Mouse (Mus musculus): ENCODE results near the gene Vps33b. TPM values are rescaled to one million over a fixed set of nuclear protein-coding genes. Genes with fewer than 3 reads are reported as not detected.

Vps33b gene
- polyA plus RNA-seq, 1 experiment from 2014 or later, result 7.7 TPM

DNA sequence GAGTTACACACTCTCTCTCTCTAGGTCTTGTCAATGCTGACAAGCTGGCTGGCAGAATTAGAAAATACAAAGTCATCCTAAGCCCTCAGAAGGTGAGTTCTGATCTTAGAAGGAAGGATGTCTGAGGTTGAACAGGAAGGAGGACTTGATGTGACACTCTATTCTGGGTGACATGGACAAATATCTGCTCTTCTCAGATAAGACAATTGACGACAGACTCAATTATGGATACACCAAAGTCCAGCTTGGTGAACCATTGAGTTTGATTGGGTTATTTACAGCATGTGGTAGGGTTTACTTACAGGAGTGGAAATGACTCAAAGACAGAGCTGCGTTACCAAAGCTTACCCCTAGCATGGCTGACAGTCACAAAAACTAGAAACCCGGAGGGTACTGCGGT lies 6.9 kb downstream of the Vps33b start:
- Histone ChIP-seq H3K4me3 (ENCODE audit: low read depth, low read length) (no peak overlapping the region), H3K9ac (replicated peaks; ENCODE audit: low read length) (no peak overlapping the region), H3K27ac (replicated peaks; ENCODE audit: low read depth, low read length) (no peak overlapping the region), H3K27me3 (ENCODE audit: control insufficient read depth, insufficient read depth, low read length) (no peaks in the 10 kb centered on the region), H3K4me1 (ENCODE audit: control insufficient read depth, insufficient read depth, low read length) (no peaks in the 10 kb centered on the region), H3K9me3 (replicated peaks; ENCODE audit: control insufficient read depth, low read length) (peaks cover 5% of the 10 kb centered on the region; the same call in 1 of the 2 replicates), H3K36me3 (replicated peaks; ENCODE audit: control insufficient read depth, insufficient read depth, low read depth, low read length) (peaks cover 20% of the 10 kb centered on the region), H3K4me2 (ENCODE audit: low read depth, low read length) (no peak overlapping the region)
- 96% methylated on average over 4 of the region's 4 CpGs for WGBS
- ATAC-seq (replicated peaks; ENCODE audit: insufficient number of reproducible peaks, low FRiP score, low TSS enrichment, low read depth) (no peak), DNase-seq (ENCODE audit: low spot score) (no peak)

DNA sequence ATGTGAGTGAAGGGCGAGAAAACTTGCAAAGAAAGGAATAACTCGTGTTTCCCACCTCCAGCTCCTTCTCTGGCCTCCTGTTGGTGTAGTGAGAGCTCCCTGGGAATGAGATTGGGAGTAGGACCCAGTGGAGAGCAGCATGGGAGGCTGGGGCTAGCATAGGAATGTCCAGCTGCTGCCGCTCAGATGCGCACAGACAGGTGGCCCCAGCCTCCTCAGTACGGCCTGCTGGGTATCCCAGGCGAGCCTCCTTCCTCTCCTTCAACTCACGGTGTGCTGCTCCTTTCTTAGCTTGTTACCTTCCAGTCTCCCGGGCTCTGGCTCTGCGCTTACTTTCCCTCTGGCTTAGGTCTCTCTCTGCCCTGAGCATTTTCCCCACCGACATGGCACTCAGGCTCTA lies 10.6 kb downstream of the Vps33b start:
- Histone ChIP-seq H3K27ac (replicated peaks; ENCODE audit: low read depth, low read length) (no peak overlapping the region), H3K9ac (replicated peaks; ENCODE audit: low read length) (no peak overlapping the region), H3K36me3 (replicated peaks; ENCODE audit: control insufficient read depth, insufficient read depth, low read depth, low read length) (peaks cover 7% of the 10 kb centered on the region), H3K27me3 (ENCODE audit: control insufficient read depth, insufficient read depth, low read length) (no peaks in the 10 kb centered on the region), H3K4me1 (ENCODE audit: control insufficient read depth, insufficient read depth, low read length) (no peaks in the 10 kb centered on the region), H3K4me3 (ENCODE audit: low read depth, low read length) (no peak overlapping the region), H3K4me2 (ENCODE audit: low read depth, low read length) (no peak overlapping the region), H3K9me3 (replicated peaks; ENCODE audit: control insufficient read depth, low read length) (no peaks in the 10 kb centered on the region)
- ATAC-seq (replicated peaks; ENCODE audit: insufficient number of reproducible peaks, low FRiP score, low TSS enrichment, low read depth) (no peak), DNase-seq (ENCODE audit: low spot score) (no peak)
- WGBS, result 87% methylated on average over 10 of the region's 10 CpGs

DNA sequence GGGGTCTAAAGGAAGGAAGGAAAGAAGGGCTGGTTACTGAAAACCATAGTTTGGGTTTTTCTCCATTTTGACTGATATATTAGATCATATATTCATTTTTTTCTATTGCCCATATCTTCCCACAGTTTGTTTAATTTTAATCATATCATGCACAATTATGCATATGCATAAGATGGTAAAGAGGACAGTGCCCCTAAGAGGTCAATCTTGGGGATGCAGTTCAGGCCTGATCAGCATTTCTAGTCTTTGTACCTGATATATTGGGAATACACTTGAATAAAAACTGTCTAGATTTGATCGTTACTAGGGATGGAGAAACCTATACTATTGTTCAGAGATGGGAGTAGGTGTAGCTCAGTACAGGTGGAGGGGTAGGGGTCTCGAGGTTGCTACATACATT lies 11.5 kb downstream of the Vps33b start:
- H3K9me3 ChIP-seq (replicated peaks; ENCODE audit: control insufficient read depth, low read length), result no peaks in the 10 kb centered on the region
- no peak overlapping the region for H3K9ac ChIP-seq (replicated peaks; ENCODE audit: low read length)
- H3K27ac ChIP-seq (replicated peaks; ENCODE audit: low read depth, low read length), result no peak overlapping the region
- H3K4me2 ChIP-seq (ENCODE audit: low read depth, low read length), result no peak overlapping the region
- ATAC-seq (replicated peaks; ENCODE audit: insufficient number of reproducible peaks, low FRiP score, low TSS enrichment, low read depth), result no peak
- H3K4me1 ChIP-seq (ENCODE audit: control insufficient read depth, insufficient read depth, low read length), result no peaks in the 10 kb centered on the region
- WGBS, result 84% methylated on average over 2 of the region's 2 CpGs
- H3K4me3 ChIP-seq (ENCODE audit: low read depth, low read length), result no peak overlapping the region
- peaks cover 6% of the 10 kb centered on the region for H3K36me3 ChIP-seq (replicated peaks; ENCODE audit: control insufficient read depth, insufficient read depth, low read depth, low read length)
- DNase-seq (ENCODE audit: low spot score), result no peak
- H3K27me3 ChIP-seq (ENCODE audit: control insufficient read depth, insufficient read depth, low read length), result no peaks in the 10 kb centered on the region

DNA sequence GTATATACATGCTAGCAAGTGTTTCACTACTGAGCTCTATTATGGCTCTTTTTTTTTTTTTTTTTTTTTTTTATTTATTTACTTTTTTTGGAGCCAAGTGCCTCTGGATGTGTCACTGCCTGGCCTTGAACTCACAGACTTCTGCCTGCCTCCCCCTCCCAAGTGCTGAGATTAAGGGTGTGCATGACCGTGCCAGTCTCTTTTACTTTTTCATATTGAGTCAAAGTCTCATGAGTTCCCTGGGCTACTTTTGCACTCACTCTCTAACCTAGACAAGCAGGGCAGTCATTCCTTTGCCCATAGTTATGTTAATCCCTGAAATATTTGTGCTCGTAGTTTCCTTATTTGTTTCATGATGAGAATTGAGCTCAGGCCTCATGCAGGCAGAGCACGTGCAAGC lies 12.2 kb downstream of the Vps33b start:
- no peak for DNase-seq (ENCODE audit: low spot score)
- H3K36me3 ChIP-seq (replicated peaks; ENCODE audit: control insufficient read depth, insufficient read depth, low read depth, low read length), result peaks cover 3% of the 10 kb centered on the region; the same call in 1 of the 2 replicates
- no peaks in the 10 kb centered on the region for H3K4me1 ChIP-seq (ENCODE audit: control insufficient read depth, insufficient read depth, low read length)
- no peak overlapping the region for H3K4me2 ChIP-seq (ENCODE audit: low read depth, low read length)
- ATAC-seq (replicated peaks; ENCODE audit: insufficient number of reproducible peaks, low FRiP score, low TSS enrichment, low read depth), result no peak
- WGBS, result 83% methylated on average over 3 of the region's 3 CpGs
- H3K27me3 ChIP-seq (ENCODE audit: control insufficient read depth, insufficient read depth, low read length), result no peaks in the 10 kb centered on the region
- no peak overlapping the region for H3K27ac ChIP-seq (replicated peaks; ENCODE audit: low read depth, low read length)
- no peak overlapping the region for H3K4me3 ChIP-seq (ENCODE audit: low read depth, low read length)
- no peak overlapping the region for H3K9ac ChIP-seq (replicated peaks; ENCODE audit: low read length)
- H3K9me3 ChIP-seq (replicated peaks; ENCODE audit: control insufficient read depth, low read length), result no peaks in the 10 kb centered on the region

DNA sequence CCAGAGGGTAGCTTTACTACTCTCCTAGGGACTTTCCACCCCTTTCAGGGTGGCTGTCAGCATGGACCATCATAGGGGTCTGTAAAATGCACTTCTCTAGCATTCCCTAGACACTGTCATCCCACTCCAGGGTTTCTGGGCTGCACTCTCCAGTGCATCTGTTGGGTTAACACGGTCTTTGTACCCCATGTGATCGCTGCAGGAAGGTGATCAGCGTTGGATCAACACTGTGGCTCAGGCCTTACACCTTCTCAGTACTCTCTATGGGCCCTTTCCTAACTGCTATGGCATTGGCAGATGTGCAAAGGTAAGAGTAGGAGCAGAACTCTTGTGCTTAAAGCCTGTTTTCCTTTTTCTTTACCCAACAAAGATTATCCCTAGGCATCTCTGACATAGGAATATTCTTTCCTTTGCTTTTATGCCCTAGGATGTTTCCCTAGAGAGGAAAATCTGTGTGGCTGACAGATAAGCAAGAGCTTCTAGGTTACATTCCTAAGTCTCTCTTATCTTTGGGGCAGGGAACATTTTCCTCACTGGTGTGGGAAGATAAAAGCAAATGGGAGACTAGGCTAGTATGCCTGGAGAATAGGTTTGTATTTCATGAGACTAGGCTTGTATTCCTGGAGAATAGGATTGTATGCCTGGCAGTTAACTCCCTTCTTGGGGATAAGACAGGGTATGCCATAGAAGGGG lies 13.9 kb downstream of the Vps33b start:
- DNase-seq (ENCODE audit: low spot score), result no peak
- no peak overlapping the region for H3K9ac ChIP-seq (replicated peaks; ENCODE audit: low read length)
- no peaks in the 10 kb centered on the region for H3K27me3 ChIP-seq (ENCODE audit: control insufficient read depth, insufficient read depth, low read length)
- no peak for ATAC-seq (replicated peaks; ENCODE audit: insufficient number of reproducible peaks, low FRiP score, low TSS enrichment, low read depth)
- H3K4me2 ChIP-seq (ENCODE audit: low read depth, low read length), result no peak overlapping the region
- H3K4me3 ChIP-seq (ENCODE audit: low read depth, low read length), result no peak overlapping the region
- H3K4me1 ChIP-seq (ENCODE audit: control insufficient read depth, insufficient read depth, low read length), result no peaks in the 10 kb centered on the region
- peaks cover 3% of the 10 kb centered on the region; the same call in 1 of the 2 replicates for H3K36me3 ChIP-seq (replicated peaks; ENCODE audit: control insufficient read depth, insufficient read depth, low read depth, low read length)
- no peaks in the 10 kb centered on the region for H3K9me3 ChIP-seq (replicated peaks; ENCODE audit: control insufficient read depth, low read length)
- no peak overlapping the region for H3K27ac ChIP-seq (replicated peaks; ENCODE audit: low read depth, low read length)
- WGBS, result 79% methylated on average over 3 of the region's 3 CpGs

DNA sequence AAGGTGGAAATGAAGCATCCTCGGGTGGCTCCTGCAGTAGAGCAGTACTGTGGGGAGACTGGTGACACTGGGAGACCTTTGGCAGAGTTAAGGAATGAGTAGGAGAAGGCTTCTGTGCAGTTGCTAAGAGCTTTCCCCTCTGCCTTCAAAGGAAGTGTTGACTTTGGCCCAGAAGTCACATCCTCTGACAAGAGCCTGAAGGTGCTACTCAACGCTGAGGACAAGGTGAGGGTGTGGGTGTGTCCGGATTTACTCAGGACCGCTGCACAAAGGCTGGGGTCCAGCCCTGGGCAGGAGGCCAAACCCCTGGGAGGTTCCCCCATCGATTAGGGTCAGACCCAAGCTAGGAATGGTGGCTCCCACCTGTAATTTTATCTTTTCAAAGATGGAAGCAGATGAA lies 14.9 kb downstream of the Vps33b start:
- H3K4me3 ChIP-seq (ENCODE audit: low read depth, low read length), result no peak overlapping the region
- ATAC-seq (replicated peaks; ENCODE audit: insufficient number of reproducible peaks, low FRiP score, low TSS enrichment, low read depth) (no peak), DNase-seq (ENCODE audit: low spot score) (no peak)
- H3K27me3 ChIP-seq (ENCODE audit: control insufficient read depth, insufficient read depth, low read length), result no peaks in the 10 kb centered on the region
- no peak overlapping the region for H3K4me2 ChIP-seq (ENCODE audit: low read depth, low read length)
- H3K27ac ChIP-seq (replicated peaks; ENCODE audit: low read depth, low read length), result no peak overlapping the region
- WGBS, result 91% methylated on average over 5 of the region's 5 CpGs
- no peaks in the 10 kb centered on the region for H3K9me3 ChIP-seq (replicated peaks; ENCODE audit: control insufficient read depth, low read length)
- peaks cover 3% of the 10 kb centered on the region; the same call in 1 of the 2 replicates for H3K36me3 ChIP-seq (replicated peaks; ENCODE audit: control insufficient read depth, insufficient read depth, low read depth, low read length)
- H3K9ac ChIP-seq (replicated peaks; ENCODE audit: low read length), result no peak overlapping the region
- no peaks in the 10 kb centered on the region for H3K4me1 ChIP-seq (ENCODE audit: control insufficient read depth, insufficient read depth, low read length)

DNA sequence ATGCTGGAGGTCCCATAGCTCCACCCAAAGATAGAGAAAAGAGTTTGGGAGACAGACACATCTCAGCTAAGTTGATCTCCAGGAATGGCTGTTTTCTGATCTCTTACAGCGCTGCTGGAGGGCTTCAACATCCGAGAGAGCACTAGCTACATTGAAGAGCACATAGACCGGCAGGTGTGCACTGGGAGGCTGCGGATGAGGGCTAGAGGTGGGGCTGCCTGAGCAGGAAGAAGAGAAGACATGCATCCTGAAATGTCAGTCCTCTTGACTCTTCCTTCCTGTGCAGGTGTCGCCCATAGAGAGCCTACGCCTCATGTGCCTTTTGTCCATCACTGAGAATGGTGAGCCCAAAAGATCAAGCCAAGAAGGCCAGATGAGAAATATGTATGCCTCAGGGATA lies 16.3 kb downstream of the Vps33b start:
- DNase-seq (ENCODE audit: low spot score) (no peak), ATAC-seq (replicated peaks; ENCODE audit: insufficient number of reproducible peaks, low FRiP score, low TSS enrichment, low read depth) (no peak)
- H3K27ac ChIP-seq (replicated peaks; ENCODE audit: low read depth, low read length), result no peak overlapping the region
- no peak overlapping the region for H3K9ac ChIP-seq (replicated peaks; ENCODE audit: low read length)
- no peak overlapping the region for H3K4me2 ChIP-seq (ENCODE audit: low read depth, low read length)
- H3K4me3 ChIP-seq (ENCODE audit: low read depth, low read length), result no peak overlapping the region
- 94% methylated on average over 6 of the region's 6 CpGs for WGBS
- no peaks in the 10 kb centered on the region for H3K4me1 ChIP-seq (ENCODE audit: control insufficient read depth, insufficient read depth, low read length)
- H3K9me3 ChIP-seq (replicated peaks; ENCODE audit: control insufficient read depth, low read length), result no peaks in the 10 kb centered on the region
- H3K36me3 ChIP-seq (replicated peaks; ENCODE audit: control insufficient read depth, insufficient read depth, low read depth, low read length), result peaks cover 3% of the 10 kb centered on the region; the same call in 1 of the 2 replicates
- H3K27me3 ChIP-seq (ENCODE audit: control insufficient read depth, insufficient read depth, low read length), result no peaks in the 10 kb centered on the region

DNA sequence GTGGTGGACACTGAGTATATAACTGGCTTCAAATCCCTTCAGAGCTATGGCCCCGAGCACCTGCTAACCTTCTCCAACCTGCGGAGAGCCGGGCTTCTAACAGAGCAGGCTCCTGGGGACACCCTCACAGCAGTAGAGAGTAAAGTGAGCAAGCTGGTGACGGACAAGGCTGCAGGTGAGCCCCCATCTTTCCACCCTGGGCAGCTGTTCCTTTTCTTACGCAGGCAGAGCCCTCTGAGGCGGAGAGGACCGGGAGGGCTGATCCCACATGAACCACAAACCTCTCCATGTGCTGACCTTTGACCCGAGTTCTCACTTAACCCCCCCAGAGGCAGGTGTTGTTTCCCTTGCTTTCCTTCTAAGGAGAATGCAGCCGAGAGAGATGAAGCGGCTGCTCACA lies 18.3 kb downstream of the Vps33b start:
- Histone ChIP-seq H3K27ac (replicated peaks; ENCODE audit: low read depth, low read length) (no peak overlapping the region), H3K4me1 (ENCODE audit: control insufficient read depth, insufficient read depth, low read length) (no peaks in the 10 kb centered on the region), H3K27me3 (ENCODE audit: control insufficient read depth, insufficient read depth, low read length) (no peaks in the 10 kb centered on the region), H3K9me3 (replicated peaks; ENCODE audit: control insufficient read depth, low read length) (no peaks in the 10 kb centered on the region), H3K4me2 (ENCODE audit: low read depth, low read length) (no peak overlapping the region), H3K9ac (replicated peaks; ENCODE audit: low read length) (no peak overlapping the region), H3K4me3 (ENCODE audit: low read depth, low read length) (no peak overlapping the region), H3K36me3 (replicated peaks; ENCODE audit: control insufficient read depth, insufficient read depth, low read depth, low read length) (peaks cover 3% of the 10 kb centered on the region; the same call in 1 of the 2 replicates)
- WGBS, result 75% methylated on average over 10 of the region's 10 CpGs
- DNase-seq (ENCODE audit: low spot score) (no peak), ATAC-seq (replicated peaks; ENCODE audit: insufficient number of reproducible peaks, low FRiP score, low TSS enrichment, low read depth) (no peak)
